Mouse (Mus musculus) small intestine, adult 2 months (tissue): ENCODE results near the gene Npr1. TPM values are rescaled to one million over a fixed set of nuclear protein-coding genes. Genes with fewer than 3 reads are reported as not detected.

Experiments used
- H3K27ac ChIP-seq: fragments of 200-500 bp; 2 replicates; pipeline ENCODE4 v1.5.1; 2012; ENCODE audit warnings: low read depth, low read length, control low read depth, inconsistent platforms; ENCODE audit not compliant: insufficient read depth
- H3K27me3 ChIP-seq: fragments of 200-500 bp; 2 replicates; pipeline ENCODE4 v1.6.1; 2012; ENCODE audit warnings: mild to moderate bottlenecking, moderate library complexity, low read length, inconsistent platforms; ENCODE audit not compliant: control insufficient read depth, insufficient read depth
- H3K36me3 ChIP-seq: fragments of 200-500 bp; 2 replicates; pipeline ENCODE4 v1.6.1; 2012; ENCODE audit warnings: mild to moderate bottlenecking, low read length, control low read depth, inconsistent platforms; ENCODE audit not compliant: control insufficient read depth, insufficient read depth
- H3K4me1 ChIP-seq: fragments of 200-500 bp; 2 replicates; pipeline ENCODE4 v1.6.1; 2012; ENCODE audit warnings: low read length, inconsistent platforms, mixed read lengths; ENCODE audit not compliant: control insufficient read depth, insufficient read depth, insufficient read length
- H3K4me3 ChIP-seq: fragments of 200-500 bp; 2 replicates; pipeline ENCODE4 v1.5.1; 2012; ENCODE audit warnings: low read depth, mild to moderate bottlenecking, control low read depth, inconsistent platforms, low read length, moderate library complexity
- CTCF ChIP-seq: fragments of 200-500 bp; IDR thresholded peaks from 2 replicates; pipeline ENCODE4 v1.5.1; 2012; ENCODE audit warnings: low read depth, mild to moderate bottlenecking, control low read depth, inconsistent platforms, low read length, moderate library complexity, mixed read lengths; ENCODE audit not compliant: insufficient replicate concordance, insufficient read length; ENCODE audit errors: extremely low read depth
- POLR2A ChIP-seq: fragments of 200-500 bp; IDR thresholded peaks from 2 replicates; pipeline ENCODE4 v1.6.1; 2012; ENCODE audit warnings: low read depth, mild to moderate bottlenecking, control low read depth, inconsistent platforms, low read length, moderate library complexity
- WGBS: fragments of 180-500 bp; shearing (Covaris S2); methylation state at CpG from one replicate; pipeline ENCODE4 v1.1.7; 2018; 5-methylcytosine and 5-hydroxymethylcytosine counted together
- polyA plus RNA-seq: library from polyadenylated mRNA; depleted of rRNA; stranded (reverse); fragments of >200 nt; gene quantifications from 2 replicates; pipeline ENCODE4 v1.2.3, GENCODE M21; 2012; rRNA removed

The Npr1 gene
- 5.1 and 5.9 TPM in 2 replicates for polyA plus RNA-seq

DNA sequence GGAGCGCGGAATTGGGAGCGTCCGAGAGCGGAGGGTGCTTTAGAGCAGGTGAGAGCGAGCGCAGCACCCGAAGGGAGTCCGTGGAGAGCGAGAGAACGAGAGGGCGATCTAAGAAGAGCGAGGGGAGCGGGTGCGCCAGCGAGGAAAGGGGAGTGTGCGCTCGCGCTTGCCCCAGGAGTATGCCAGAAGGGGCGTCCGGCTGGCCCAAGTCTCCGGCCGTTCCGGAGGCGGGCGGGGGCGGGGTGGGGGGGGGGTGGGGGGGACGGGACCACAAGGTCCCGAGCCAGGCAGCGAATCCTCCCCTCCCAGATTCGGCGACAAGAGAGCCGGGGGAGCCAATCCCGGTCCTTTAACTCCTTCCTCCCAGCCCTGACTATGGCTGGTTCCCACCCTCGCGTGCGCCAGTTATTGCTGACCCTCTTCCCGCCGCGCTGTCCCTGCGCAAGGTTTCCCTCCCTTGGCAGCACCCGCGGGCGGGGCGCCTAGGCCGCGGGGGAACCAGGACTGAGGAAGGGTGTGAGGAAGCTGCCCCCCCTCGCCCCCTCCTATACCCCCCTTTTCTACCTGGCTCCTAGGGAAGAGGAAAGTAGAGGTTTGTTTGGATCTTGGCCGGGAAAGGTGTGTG, at the start of gene Npr1:
TSS of gene Npr1 (minus strand) at position 181 of the 625 bp plus-strand sequence.
- Histone ChIP-seq H3K36me3 (no peaks in the 10 kb centered on the region), H3K4me3 (peak within 1 kb of the TSS; percentile 63), H3K27ac (no peak within 1 kb of the TSS), H3K4me1 (no peaks in the 10 kb centered on the region), H3K27me3 (peaks cover 18% of the 10 kb centered on the region)
- TF ChIP-seq POLR2A, result no peak
- no peak for TF ChIP-seq CTCF
- WGBS, result under 1% methylated on average over 49 of the region's 49 CpGs

DNA sequence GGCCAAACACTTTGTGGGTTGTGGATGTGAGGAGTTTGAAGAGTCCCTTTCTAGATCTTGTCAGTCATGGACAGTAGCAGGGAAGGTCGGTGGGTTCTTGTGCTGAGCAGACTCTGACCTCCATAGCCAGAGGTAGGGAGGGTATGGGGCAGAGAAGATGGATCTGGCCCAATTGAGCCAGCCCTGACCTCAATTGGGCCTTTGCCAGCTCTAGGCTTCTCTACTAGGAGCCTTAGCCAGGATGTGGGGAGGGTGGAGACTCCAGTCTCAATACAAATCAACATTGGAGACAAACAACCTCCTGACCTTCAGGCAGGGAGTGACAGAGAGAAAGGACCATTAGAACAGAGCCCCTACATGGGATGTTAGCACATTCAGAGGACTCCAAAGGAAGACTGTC, 49.6 kb upstream of the Npr1 start:
- Histone ChIP-seq H3K4me3 (peak overlapping the region; percentile 62), H3K36me3 (peaks cover 2% of the 10 kb centered on the region; the same call in 1 of the 2 replicates), H3K27ac (peak overlapping the region; percentile 48), H3K4me1 (peaks cover 8% of the 10 kb centered on the region; the same call in 1 of the 2 replicates), H3K27me3 (no peaks in the 10 kb centered on the region)
- WGBS, result 21% methylated on average over 1 of the region's 1 CpGs
- no peak for TF ChIP-seq CTCF
- TF ChIP-seq POLR2A, result no peak

DNA sequence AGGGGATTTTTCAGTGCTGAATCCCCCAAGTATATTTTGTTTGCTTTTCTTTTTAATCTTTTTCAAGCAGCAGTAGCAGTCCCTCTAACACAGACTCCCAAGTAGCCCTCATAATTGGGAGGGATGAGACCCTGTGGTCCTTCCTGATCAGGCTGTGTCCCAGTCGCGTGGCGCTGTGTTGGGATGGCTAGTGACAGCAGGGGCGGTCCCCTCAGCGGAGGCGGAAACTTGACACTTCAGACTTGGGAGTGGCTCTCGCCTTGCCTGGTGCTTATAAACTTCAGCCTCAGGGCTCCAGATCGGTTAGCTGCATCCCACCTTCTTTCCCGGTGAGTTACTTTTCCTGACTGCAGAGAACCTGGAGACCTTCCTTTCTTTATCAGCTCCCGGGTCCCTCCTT, 49.0 kb upstream of the Npr1 start:
- H3K4me3 ChIP-seq, result peak overlapping the region; percentile 62
- WGBS, result 0% methylated on average over 10 of the region's 10 CpGs
- peaks cover 8% of the 10 kb centered on the region; the same call in 1 of the 2 replicates for H3K4me1 ChIP-seq
- TF ChIP-seq CTCF (no peak), POLR2A (peak; percentile 37; the same call in 1 of the 2 replicates)
- H3K27ac ChIP-seq, result peak overlapping the region; percentile 48
- peaks cover 2% of the 10 kb centered on the region; the same call in 1 of the 2 replicates for H3K36me3 ChIP-seq
- H3K27me3 ChIP-seq, result no peaks in the 10 kb centered on the region

DNA sequence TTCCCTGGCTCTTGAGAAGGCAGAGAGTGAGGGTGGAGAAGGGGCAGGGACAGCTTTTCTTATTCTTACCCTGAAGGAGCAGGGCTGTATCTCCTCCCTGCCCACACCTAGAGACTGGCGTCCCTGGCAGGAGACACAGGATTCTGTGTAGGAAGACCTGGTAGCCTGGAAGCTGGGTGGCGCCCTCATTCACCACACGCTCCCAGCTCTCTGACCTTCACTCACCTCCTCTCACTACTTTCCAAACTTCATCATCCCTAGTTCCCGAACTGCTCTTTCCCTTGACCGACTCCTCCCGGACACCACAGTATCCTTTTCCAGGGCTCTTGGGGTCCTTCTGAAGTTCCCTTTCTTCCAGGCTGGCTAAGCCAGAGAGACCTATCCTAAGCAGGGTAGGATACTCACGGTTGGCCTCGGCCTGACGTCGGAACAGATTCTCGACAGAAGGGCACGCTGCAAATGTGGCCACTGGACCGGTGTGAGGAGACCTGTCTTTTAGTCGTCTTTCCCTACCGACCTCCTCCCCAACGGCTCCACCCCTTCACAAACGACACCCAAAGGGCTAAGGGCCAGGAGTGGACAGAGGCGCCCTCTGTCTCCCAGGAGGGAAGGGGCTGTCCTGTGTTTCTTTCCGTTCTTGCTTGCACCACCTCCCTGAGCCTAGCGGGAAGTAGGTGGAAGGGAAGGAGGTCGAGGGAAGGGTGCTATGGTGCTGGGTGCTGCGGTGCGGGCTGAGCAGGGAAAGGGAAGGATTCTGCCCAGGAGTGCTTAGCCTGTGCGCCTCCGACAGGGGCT, 48.3 kb upstream of the Npr1 start, which contains the start of the genes S100a1 and S100a13:
TSS of gene S100a1 (minus strand) at position 597 of the 795 bp plus-strand sequence.
TSS of gene S100a13 (plus strand) at position 640 of the 795 bp plus-strand sequence.
- H3K4me1 ChIP-seq, result peaks cover 8% of the 10 kb centered on the region; the same call in 1 of the 2 replicates
- H3K27ac ChIP-seq, result peak within 1 kb of the TSS; percentile 48
- peak within 1 kb of the TSS; percentile 62 for H3K4me3 ChIP-seq
- H3K36me3 ChIP-seq, result peaks cover 2% of the 10 kb centered on the region; the same call in 1 of the 2 replicates
- H3K27me3 ChIP-seq, result no peaks in the 10 kb centered on the region
- TF ChIP-seq POLR2A, result no peak; the same call in 1 of the 2 replicates
- TF ChIP-seq CTCF, result peak; percentile 23; the same call in 1 of the 2 replicates
- 2% methylated on average over 25 of the region's 25 CpGs for WGBS

- TF ChIP-seq CTCF (no peak), POLR2A (no peak)
- Histone ChIP-seq H3K27ac (no peak overlapping the region), H3K27me3 (no peaks in the 10 kb centered on the region), H3K4me3 (no peak overlapping the region), H3K36me3 (peaks cover 2% of the 10 kb centered on the region; the same call in 1 of the 2 replicates), H3K4me1 (peaks cover 8% of the 10 kb centered on the region; the same call in 1 of the 2 replicates)
- 89% methylated on average over 9 of the region's 9 CpGs for WGBS
Measured at GRCm38 (mm10) chr3:90512948-90513642, 47.4 kb upstream of the Npr1 start.

DNA sequence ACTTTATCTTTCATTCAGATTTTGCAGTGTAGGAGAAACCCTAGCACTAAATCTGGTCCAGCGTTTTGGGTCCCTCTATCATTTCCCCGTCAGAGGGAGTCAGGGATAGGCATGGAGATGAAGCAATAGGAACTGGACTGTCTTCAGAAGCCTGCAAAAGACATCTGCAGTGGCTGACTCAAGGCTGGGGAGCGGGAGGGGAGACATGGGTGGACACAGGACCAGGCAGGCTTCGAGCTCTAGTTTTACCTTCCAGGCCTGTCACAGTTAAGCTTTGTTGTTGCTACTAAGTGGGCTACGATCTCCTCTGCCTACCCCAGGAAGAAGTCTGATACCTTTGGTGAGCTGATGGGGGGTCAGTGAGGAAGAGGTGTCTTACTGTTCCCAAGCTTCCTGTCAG, 46.6 kb upstream of the Npr1 start:
- H3K36me3 ChIP-seq, result peaks cover 4% of the 10 kb centered on the region
- H3K27me3 ChIP-seq, result no peaks in the 10 kb centered on the region
- TF ChIP-seq CTCF, result no peak
- TF ChIP-seq POLR2A, result no peak
- WGBS, result 91% methylated on average over 5 of the region's 5 CpGs
- peaks cover 8% of the 10 kb centered on the region; the same call in 1 of the 2 replicates for H3K4me1 ChIP-seq
- no peak overlapping the region for H3K27ac ChIP-seq
- no peak overlapping the region for H3K4me3 ChIP-seq
